In genomic region chr19:12427605-12428004, GRCm38 (mm10) we compare ENCODE assay signal across 30 mouse cellular contexts. TPM values are rescaled to one million over a fixed set of nuclear protein-coding genes. Genes with fewer than 3 reads are reported as not detected.
"Had no signal": no experiment of that assay in that cellular context is flagged by ENCODE, and none has a peak within 500 bp of the region (broad histone marks: within the 10 kb centered on the region; RNA-seq: fewer than 3 reads in every experiment).

Gene Pfpl, plus strand, starts transcription at chr19:12427905.

- H3K36me3 ChIP-seq: embryonic facial prominence, embryonic 10.5 days; embryonic facial prominence, embryonic 12.5 days; embryonic facial prominence, embryonic 13.5 days; embryonic facial prominence, embryonic 15.5 days; forebrain, embryonic 10.5 days; forebrain, embryonic 12.5 days; forebrain, embryonic 15.5 days had no signal

- H3K4me3 ChIP-seq: embryonic facial prominence, embryonic 10.5 days; embryonic facial prominence, embryonic 12.5 days; embryonic facial prominence, embryonic 13.5 days; embryonic facial prominence, embryonic 15.5 days; erythroblast, embryonic 14.5 days; forebrain, embryonic 10.5 days; forebrain, embryonic 12.5 days; forebrain, embryonic 13.5 days; forebrain, embryonic 15.5 days; gastrocnemius, adult 2 months; heart, adult 2 months had no signal

- ATAC-seq: forebrain, embryonic 13.5 days; forebrain, embryonic 14.5 days; forebrain, embryonic 15.5 days; forebrain, embryonic 16.5 days; forebrain, postnatal 0 days had no signal

- H3K27me3 ChIP-seq: embryonic facial prominence, embryonic 12.5 days; embryonic facial prominence, embryonic 13.5 days; embryonic facial prominence, embryonic 15.5 days; forebrain, embryonic 12.5 days; forebrain, embryonic 13.5 days; forebrain, embryonic 15.5 days had no signal

- H3K4me2 ChIP-seq: embryonic facial prominence, embryonic 12.5 days; embryonic facial prominence, embryonic 13.5 days; embryonic facial prominence, embryonic 15.5 days; forebrain, embryonic 12.5 days; forebrain, embryonic 13.5 days; forebrain, embryonic 15.5 days had no signal

RNA-seq across cellular contexts. Expression of gene Pfpl, which starts in this region (rescaled TPM):
- total RNA-seq: common myeloid progenitor, adult 5-6 weeks; forebrain, postnatal 0 days; gastrocnemius, adult 18-20 months; gastrocnemius, adult 2 months; gastrocnemius, adult 8-10 months; gastrocnemius, postnatal 10 days; gastrocnemius, postnatal 14 days; gastrocnemius, postnatal 25 days; gastrocnemius, postnatal 36 days; gastrocnemius, postnatal 4 days; granulocyte monocyte progenitor cell, adult 5-6 weeks; heart, adult 18-20 months; heart, adult 2 months; heart, adult 8-10 months had no signal
- polyA plus RNA-seq: cortical plate, adult 2 months; embryonic facial prominence, embryonic 10.5 days; embryonic facial prominence, embryonic 11.5 days; embryonic facial prominence, embryonic 12.5 days; embryonic facial prominence, embryonic 13.5 days; embryonic facial prominence, embryonic 15.5 days; erythroblast, embryonic 14.5 days; forebrain, embryonic 10.5 days; forebrain, embryonic 11.5 days; forebrain, embryonic 12.5 days; forebrain, embryonic 13.5 days; forebrain, embryonic 14.5 days; forebrain, embryonic 15.5 days; forebrain, embryonic 16.5 days; forebrain, postnatal 0 days; frontal cortex, adult 2 months; gonadal fat pad, adult 2 months; heart, adult 2 months had no signal
